Mouse (Mus musculus) E14TG2a.4 (cell line): Measurements from ENCODE around the gene Sik1.

Experiments
- H3K27me3 ChIP-seq: 2 replicates; pipeline ENCODE4 v1.6.1; 2014; ENCODE audit warnings: low read length, control low read depth; ENCODE audit not compliant: insufficient read depth
- H3K36me3 ChIP-seq: 2 replicates; pipeline ENCODE4 v1.6.1; 2014; ENCODE audit warnings: low read length, control low read depth; ENCODE audit not compliant: insufficient read depth
- H3K4me1 ChIP-seq: replicated peaks from 2 replicates; pipeline ENCODE4 v1.6.1; 2014; ENCODE audit warnings: low read depth, low read length, control low read depth
- H3K4me3 ChIP-seq: replicated peaks from 2 replicates; pipeline ENCODE4 v1.5.1; 2014; ENCODE audit warnings: mild to moderate bottlenecking, low read length
- H3K9me3 ChIP-seq: 2 replicates; pipeline ENCODE4 v1.6.1; 2014; ENCODE audit warnings: low read length, control low read depth
- CTCF ChIP-seq: conservative IDR thresholded peaks from 2 replicates; pipeline ENCODE4 v1.5.1; 2014; ENCODE audit warnings: low read length
- NANOG ChIP-seq: IDR thresholded peaks from 2 replicates; pipeline ENCODE4 v1.6.1; 2014; ENCODE audit warnings: borderline replicate concordance, low read length, mixed read lengths
- POU5F1 ChIP-seq: IDR thresholded peaks from 2 replicates; pipeline ENCODE4 v1.6.1; 2014; ENCODE audit warnings: low read length, borderline replicate concordance

Gene Sik1

DNA sequence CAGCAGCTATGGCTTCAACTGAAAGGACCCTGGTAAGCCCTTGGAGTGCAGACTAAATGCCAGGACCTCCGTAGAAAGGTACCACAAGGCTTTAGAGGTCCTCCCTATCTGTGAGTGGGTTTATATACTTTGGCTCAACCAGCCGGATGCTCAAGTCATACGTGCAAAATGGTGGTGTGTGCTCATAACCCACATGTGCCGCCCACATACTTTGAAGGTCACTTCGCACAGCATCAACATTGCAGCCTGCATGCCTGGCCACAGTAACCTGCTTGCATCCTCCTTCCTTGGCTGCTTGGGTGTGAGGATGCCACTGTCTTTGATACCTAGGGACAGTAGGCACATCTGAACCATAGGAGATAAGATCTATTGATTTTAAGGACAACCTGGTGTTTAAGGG lies 26.7 kb downstream of the Sik1 start:
- no peak for TF ChIP-seq NANOG
- no peak for TF ChIP-seq POU5F1
- TF ChIP-seq CTCF, result no peak
- Histone ChIP-seq H3K36me3 (peaks cover 58% of the 10 kb centered on the region), H3K4me3 (no peak overlapping the region), H3K4me1 (peaks cover 96% of the 10 kb centered on the region), H3K27me3 (no peaks in the 10 kb centered on the region), H3K9me3 (no peaks in the 10 kb centered on the region)

DNA sequence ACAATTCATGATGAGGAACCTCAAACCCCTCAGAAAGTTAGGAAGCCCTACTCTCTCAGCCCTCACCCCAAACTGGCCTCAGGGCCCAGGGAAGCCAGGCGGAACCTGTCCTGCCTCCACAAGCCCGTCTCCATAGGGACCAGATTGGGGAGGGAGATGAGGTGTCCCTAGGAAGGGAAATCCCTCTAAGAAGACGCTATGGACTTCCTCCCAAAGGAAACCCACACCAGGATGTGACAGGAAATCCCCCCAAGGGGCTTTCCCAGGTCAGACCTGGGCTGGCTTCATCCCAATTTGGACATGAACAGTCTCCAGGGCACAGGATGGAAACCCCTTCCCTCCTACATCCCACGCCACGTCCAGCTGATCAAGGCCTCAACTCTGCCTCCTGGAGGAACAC lies 27.5 kb downstream of the Sik1 start:
- Histone ChIP-seq H3K9me3 (no peaks in the 10 kb centered on the region), H3K4me1 (peaks cover 95% of the 10 kb centered on the region), H3K4me3 (no peak overlapping the region), H3K36me3 (peaks cover 64% of the 10 kb centered on the region), H3K27me3 (no peaks in the 10 kb centered on the region)
- no peak for TF ChIP-seq CTCF
- TF ChIP-seq POU5F1, result no peak
- no peak for TF ChIP-seq NANOG

DNA sequence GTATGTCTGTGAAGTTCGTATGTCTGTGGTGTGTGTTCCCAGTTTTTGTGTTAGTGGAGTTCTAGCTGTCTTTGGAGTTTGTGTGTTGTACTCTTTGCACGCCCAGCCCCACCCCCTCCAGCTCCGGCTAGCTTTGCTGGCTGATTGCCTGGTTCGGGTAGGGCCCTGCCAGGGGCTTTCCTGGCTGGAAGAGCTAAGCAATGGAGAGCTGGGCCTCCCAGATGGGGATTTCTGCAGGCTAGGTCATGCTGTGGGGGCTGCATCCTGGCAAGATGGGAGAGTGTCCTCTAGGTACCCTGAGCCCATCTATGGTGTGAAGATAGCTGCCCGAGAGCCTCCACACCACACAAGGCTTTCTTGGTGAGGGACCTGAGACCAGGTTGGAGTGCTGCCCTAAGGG lies 28.4 kb downstream of the Sik1 start:
- Histone ChIP-seq H3K4me3 (no peak overlapping the region; the same call in 1 of the 2 replicates), H3K27me3 (no peaks in the 10 kb centered on the region), H3K4me1 (peaks cover 89% of the 10 kb centered on the region), H3K9me3 (no peaks in the 10 kb centered on the region), H3K36me3 (peaks cover 61% of the 10 kb centered on the region)
- TF ChIP-seq CTCF (no peak), POU5F1 (no peak), NANOG (no peak)

- H3K4me3 ChIP-seq, result no peak overlapping the region
- peaks cover 89% of the 10 kb centered on the region for H3K4me1 ChIP-seq
- H3K9me3 ChIP-seq, result no peaks in the 10 kb centered on the region
- peaks cover 61% of the 10 kb centered on the region for H3K36me3 ChIP-seq
- TF ChIP-seq CTCF (no peak), NANOG (no peak), POU5F1 (no peak)
- H3K27me3 ChIP-seq, result no peaks in the 10 kb centered on the region
These were observed 28.9 kb downstream of the Sik1 start for GRCm38 (mm10) chr17:31826669-31827068.

DNA sequence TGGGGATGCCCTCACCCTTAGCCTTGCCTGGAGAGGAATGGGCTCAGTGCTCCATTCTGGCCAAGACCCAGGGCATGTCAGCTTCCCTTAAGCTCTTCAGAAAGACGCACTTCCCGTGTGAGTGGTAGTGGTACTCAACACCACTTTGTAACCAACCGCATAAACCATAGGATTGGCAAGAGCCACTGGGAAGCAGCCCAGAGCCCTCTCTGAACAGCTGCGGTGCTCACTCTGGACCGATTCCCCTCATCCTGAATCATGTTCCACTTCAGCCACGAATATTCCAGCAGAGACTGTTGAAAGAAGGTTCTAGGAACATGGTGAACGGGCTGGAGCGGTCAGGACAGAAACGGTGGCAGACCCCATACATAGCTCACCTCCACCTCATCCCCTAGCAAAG lies 29.9 kb downstream of the Sik1 start:
- TF ChIP-seq CTCF, result no peak
- TF ChIP-seq NANOG, result no peak
- no peak for TF ChIP-seq POU5F1
- no peaks in the 10 kb centered on the region for H3K27me3 ChIP-seq

DNA sequence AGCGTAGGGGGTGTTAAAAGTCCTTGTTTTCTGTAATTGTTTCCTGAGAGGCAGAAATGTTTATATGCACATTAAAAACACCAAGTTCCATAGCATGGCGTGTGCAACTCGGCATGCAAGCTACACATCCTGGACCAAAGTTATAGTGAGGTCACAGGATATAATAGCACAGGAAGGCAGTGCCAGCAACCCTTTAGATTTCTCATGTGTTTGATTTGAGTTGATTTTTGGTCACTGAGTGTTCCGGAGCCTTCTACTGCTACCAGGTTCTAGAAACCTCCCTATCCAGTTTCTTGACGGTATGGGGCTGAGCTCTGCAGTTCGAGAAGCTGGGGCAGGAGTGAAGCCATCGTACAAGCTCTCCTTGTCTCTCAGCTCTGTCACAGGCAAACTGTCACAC lies 30.8 kb downstream of the Sik1 start:
- Histone ChIP-seq H3K4me1 (peaks cover 88% of the 10 kb centered on the region), H3K36me3 (peaks cover 61% of the 10 kb centered on the region), H3K27me3 (no peaks in the 10 kb centered on the region), H3K9me3 (no peaks in the 10 kb centered on the region), H3K4me3 (no peak overlapping the region)
- TF ChIP-seq NANOG, result no peak
- TF ChIP-seq CTCF, result no peak
- no peak for TF ChIP-seq POU5F1

More for the DNA sequence above, 29.9 kb downstream of the Sik1 start:
- Histone ChIP-seq H3K36me3 (peaks cover 61% of the 10 kb centered on the region), H3K4me3 (no peak overlapping the region), H3K4me1 (peaks cover 88% of the 10 kb centered on the region), H3K9me3 (no peaks in the 10 kb centered on the region)

GRCm38 (mm10) chr17:31821136-31821933 lies 34.3 kb downstream of the Sik1 start:
- TF ChIP-seq CTCF (no peak), NANOG (no peak), POU5F1 (no peak)
- peaks cover 88% of the 10 kb centered on the region for H3K4me1 ChIP-seq
- no peaks in the 10 kb centered on the region for H3K27me3 ChIP-seq
- H3K4me3 ChIP-seq, result peak overlapping the region; percentile 67
- no peaks in the 10 kb centered on the region for H3K9me3 ChIP-seq
- H3K36me3 ChIP-seq, result peaks cover 36% of the 10 kb centered on the region

DNA sequence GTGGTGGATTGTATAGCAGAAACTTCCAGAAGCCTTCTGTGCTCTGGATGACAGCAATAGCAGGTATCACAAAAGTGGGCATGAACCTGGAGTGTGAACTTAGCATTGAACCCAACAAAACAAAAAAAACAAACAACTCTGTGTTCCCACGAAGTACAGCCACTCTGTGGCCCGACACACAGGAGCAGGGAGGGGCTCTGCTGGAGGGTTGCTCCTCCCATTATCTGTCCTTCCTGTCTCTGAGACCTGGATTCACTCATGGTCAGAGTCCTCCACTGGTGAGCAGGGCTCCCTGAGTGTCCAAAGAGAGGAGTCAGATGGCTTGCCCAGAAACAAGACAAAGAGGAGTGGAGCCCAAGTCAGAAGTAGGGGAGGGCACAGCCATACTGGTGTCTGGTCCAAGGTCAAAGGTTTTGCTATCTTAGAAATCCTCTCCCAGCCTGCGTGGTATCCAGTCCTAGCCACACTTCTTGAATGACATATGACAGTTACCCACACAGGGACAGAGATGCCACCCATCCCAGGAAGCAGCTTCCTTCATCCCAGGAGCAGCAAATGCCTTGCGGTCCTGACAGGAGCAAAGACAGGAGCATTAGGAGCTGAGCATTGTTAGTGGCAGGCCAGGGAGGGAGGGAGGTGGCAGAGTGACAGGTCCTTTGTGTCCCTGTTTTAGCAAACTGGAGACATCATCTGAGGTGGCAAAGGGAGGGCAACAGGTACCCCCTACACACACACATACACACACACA lies 35.3 kb downstream of the Sik1 start:
- TF ChIP-seq POU5F1 (no peak), CTCF (no peak), NANOG (no peak)
- no peaks in the 10 kb centered on the region for H3K27me3 ChIP-seq
- H3K4me3 ChIP-seq, result peak overlapping the region; percentile 67
- H3K9me3 ChIP-seq, result no peaks in the 10 kb centered on the region
- peaks cover 26% of the 10 kb centered on the region for H3K36me3 ChIP-seq
- H3K4me1 ChIP-seq, result peaks cover 83% of the 10 kb centered on the region
